Mouse (Mus musculus): ENCODE data around the gene Scai. TPM values are rescaled to one million over a fixed set of nuclear protein-coding genes. Genes with fewer than 3 reads are reported as not detected.
"Not testable (repeated sequence)": the region's sequence is repeated elsewhere in the genome, so short reads cannot be mapped to it uniquely, and the experiment has no call there.

Gene Scai
- total RNA-seq (2014; rRNA removed) = 3.4 and 4.7 TPM in 2 replicates
- 0.17 and 0.28 TPM in 2 replicates for polyA plus RNA-seq (2012; rRNA removed)

GRCm38 (mm10) chr2:39190561-39191056 is at the start of gene Scai:
Gene Scai (minus strand): TSS chr2:39190734.
- Histone ChIP-seq H3K4me3 (ENCODE audit: insufficient read depth, low read depth, low read length) (peak within 1 kb of the TSS; percentile 82), H3K4me1 (ENCODE audit: control insufficient read depth, insufficient read depth, low read length) (peaks cover 3% of the 10 kb centered on the region; the same call in 1 of the 2 replicates), H3K36me3 (ENCODE audit: control insufficient read depth, insufficient read depth, low read length) (peaks cover 2% of the 10 kb centered on the region), H3K9ac (ENCODE audit: low read depth, low read length) (peak within 1 kb of the TSS; percentile 80), H3K27me3 (ENCODE audit: control insufficient read depth, insufficient read depth, low read length) (no peaks in the 10 kb centered on the region), H3K27ac (replicated peaks; ENCODE audit: insufficient read depth, low read depth, low read length) (no peak within 1 kb of the TSS), H3K79me2 (ENCODE audit: control insufficient read depth, insufficient read depth, low read length) (peaks cover 4% of the 10 kb centered on the region; the same call in 1 of the 2 replicates)
- DNase-seq (ENCODE audit: extremely low read depth, low read depth, low spot score) = peak; percentile 96
- TF ChIP-seq POLR2A (IDR thresholded peaks at IDR 0.05; ENCODE audit: extremely low read depth, insufficient read depth, low read length) (peak; percentile 32; the same call in 1 of the 2 replicates), CTCF (IDR thresholded peaks at IDR 0.05; ENCODE audit: low read depth, low read length) (peak; percentile 97)
- WGBS = under 1% methylated on average over 41 of the region's 41 CpGs

GRCm38 (mm10) chr2:39226731-39227130 is 36.2 kb upstream of the Scai start:
- 32% methylated on average over 3 of the region's 3 CpGs for WGBS
- H3K4me3 ChIP-seq (ENCODE audit: insufficient read depth, low read depth, low read length) = peak overlapping the region; percentile 16; the same call in 1 of the 2 replicates

DNA sequence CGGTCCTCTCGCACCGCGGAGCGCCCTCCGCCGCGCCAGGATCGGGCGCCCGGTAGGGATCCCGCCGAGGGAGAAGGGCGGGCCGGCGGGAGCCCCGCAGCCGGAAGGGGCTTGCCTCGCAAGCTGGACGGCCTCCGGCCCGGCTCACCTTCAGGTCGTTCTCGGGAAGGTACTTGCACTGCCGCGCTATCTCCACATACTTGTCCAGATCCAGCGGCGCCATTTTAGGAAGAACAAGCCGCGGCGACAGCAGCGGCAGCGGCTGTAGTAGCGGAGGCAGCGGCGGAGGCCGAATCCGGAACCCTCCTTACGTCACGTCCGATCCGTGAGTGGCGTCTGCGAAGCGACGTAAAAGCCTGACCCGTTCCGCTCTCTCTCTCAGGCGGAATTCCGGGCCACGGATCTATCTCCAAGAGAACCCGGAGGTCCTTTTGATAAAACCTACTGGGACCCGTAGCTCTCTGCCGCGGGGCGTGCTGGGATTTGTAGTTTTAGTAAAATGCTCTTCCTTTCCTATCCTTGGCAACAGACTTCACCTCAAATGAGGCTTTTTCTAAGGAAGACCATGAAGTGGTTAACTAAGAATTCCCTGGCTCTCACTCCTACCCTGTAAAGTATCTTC is 35.6 kb upstream of the Scai start, which contains the start of gene Ppp6c:
Ppp6c (minus strand) TSS at position 433 of the 622 bp plus-strand sequence.
- Histone ChIP-seq H3K27ac (replicated peaks; ENCODE audit: insufficient read depth, low read depth, low read length) (peak within 1 kb of the TSS; percentile 95), H3K79me2 (ENCODE audit: control insufficient read depth, insufficient read depth, low read length) (peaks cover 18% of the 10 kb centered on the region; the same call in 1 of the 2 replicates), H3K4me1 (ENCODE audit: control insufficient read depth, insufficient read depth, low read length) (peaks cover 6% of the 10 kb centered on the region), H3K36me3 (ENCODE audit: control insufficient read depth, insufficient read depth, low read length) (no peaks in the 10 kb centered on the region), H3K27me3 (ENCODE audit: control insufficient read depth, insufficient read depth, low read length) (no peaks in the 10 kb centered on the region), H3K9ac (ENCODE audit: low read depth, low read length) (peak within 1 kb of the TSS; percentile 90), H3K4me3 (ENCODE audit: insufficient read depth, low read depth, low read length) (peak within 1 kb of the TSS; percentile 92)
- under 1% methylated on average over 56 of the region's 56 CpGs for WGBS
- TF ChIP-seq POLR2A (IDR thresholded peaks at IDR 0.05; ENCODE audit: extremely low read depth, insufficient read depth, low read length) = peak; percentile 82
- TF ChIP-seq CTCF (IDR thresholded peaks at IDR 0.05; ENCODE audit: low read depth, low read length) = no peak
- DNase-seq (ENCODE audit: extremely low read depth, low read depth, low spot score) = peak; percentile 98

More at GRCm38 (mm10) chr2:39226731-39227130, 36.2 kb upstream of the Scai start:
- DNase-seq (ENCODE audit: extremely low read depth, low read depth, low spot score) = no peak
- peaks cover 6% of the 10 kb centered on the region for H3K4me1 ChIP-seq (ENCODE audit: control insufficient read depth, insufficient read depth, low read length)
- H3K79me2 ChIP-seq (ENCODE audit: control insufficient read depth, insufficient read depth, low read length) = peaks cover 18% of the 10 kb centered on the region; the same call in 1 of the 2 replicates
- no peak overlapping the region for H3K27ac ChIP-seq (replicated peaks; ENCODE audit: insufficient read depth, low read depth, low read length)
- TF ChIP-seq POLR2A (IDR thresholded peaks at IDR 0.05; ENCODE audit: extremely low read depth, insufficient read depth, low read length) (no peak), CTCF (IDR thresholded peaks at IDR 0.05; ENCODE audit: low read depth, low read length) (no peak)
- no peaks in the 10 kb centered on the region for H3K36me3 ChIP-seq (ENCODE audit: control insufficient read depth, insufficient read depth, low read length)
- no peak overlapping the region for H3K9ac ChIP-seq (ENCODE audit: low read depth, low read length)
- H3K27me3 ChIP-seq (ENCODE audit: control insufficient read depth, insufficient read depth, low read length) = no peaks in the 10 kb centered on the region

- WGBS = 2% methylated on average over 36 of the region's 36 CpGs
- Histone ChIP-seq H3K4me3 (ENCODE audit: insufficient read depth, low read depth, low read length) (peak overlapping the region; percentile 92), H3K9ac (ENCODE audit: low read depth, low read length) (peak overlapping the region; percentile 90), H3K79me2 (ENCODE audit: control insufficient read depth, insufficient read depth, low read length) (peaks cover 18% of the 10 kb centered on the region; the same call in 1 of the 2 replicates), H3K27ac (replicated peaks; ENCODE audit: insufficient read depth, low read depth, low read length) (peak overlapping the region; percentile 95)
- DNase-seq (ENCODE audit: extremely low read depth, low read depth, low spot score); H3K4me1 ChIP-seq (ENCODE audit: control insufficient read depth, insufficient read depth, low read length); H3K36me3 ChIP-seq (ENCODE audit: control insufficient read depth, insufficient read depth, low read length); H3K27me3 ChIP-seq (ENCODE audit: control insufficient read depth, insufficient read depth, low read length): not testable (repeated sequence)
Measured at GRCm38 (mm10) chr2:39225331-39226018, 34.9 kb upstream of the Scai start.

DNA sequence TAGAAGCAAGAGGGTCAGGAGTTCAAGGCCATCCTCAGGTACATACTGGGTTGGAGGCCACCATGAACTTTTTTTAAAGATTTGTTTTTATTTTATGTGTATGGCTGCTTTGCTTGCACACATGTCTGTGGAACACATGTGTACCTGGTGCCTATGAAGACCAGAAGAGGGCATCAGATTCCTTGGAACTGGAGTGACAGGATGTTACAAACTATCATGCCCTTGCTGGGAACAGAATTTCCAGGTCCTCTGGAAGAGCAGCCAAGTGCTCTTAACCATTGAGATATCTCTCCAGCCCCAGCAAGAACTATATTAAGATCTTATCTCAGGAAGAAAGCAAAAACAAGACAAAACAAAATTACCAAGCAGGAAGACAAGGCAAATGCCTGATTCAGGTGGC is 34.1 kb upstream of the Scai start:
- no peak overlapping the region for H3K9ac ChIP-seq (ENCODE audit: low read depth, low read length)
- no peak overlapping the region for H3K27ac ChIP-seq (replicated peaks; ENCODE audit: insufficient read depth, low read depth, low read length)
- H3K4me3 ChIP-seq (ENCODE audit: insufficient read depth, low read depth, low read length) = no peak overlapping the region

More for the DNA sequence above, 34.1 kb upstream of the Scai start:
- Histone ChIP-seq H3K79me2 (ENCODE audit: control insufficient read depth, insufficient read depth, low read length) (peaks cover 24% of the 10 kb centered on the region; the same call in 1 of the 2 replicates), H3K36me3 (ENCODE audit: control insufficient read depth, insufficient read depth, low read length) (no peaks in the 10 kb centered on the region), H3K27me3 (ENCODE audit: control insufficient read depth, insufficient read depth, low read length) (no peaks in the 10 kb centered on the region), H3K4me1 (ENCODE audit: control insufficient read depth, insufficient read depth, low read length) (peaks cover 11% of the 10 kb centered on the region)
- DNase-seq (ENCODE audit: extremely low read depth, low read depth, low spot score) = peak; percentile 77
- TF ChIP-seq POLR2A (IDR thresholded peaks at IDR 0.05; ENCODE audit: extremely low read depth, insufficient read depth, low read length) = no peak
- TF ChIP-seq CTCF (IDR thresholded peaks at IDR 0.05; ENCODE audit: low read depth, low read length) = no peak
